Mouse (Mus musculus) mouse trophoblast stem cell (cell line): ENCODE measurements around the gene Raly.

Experiments
- in situ Hi-C, 2 experiments: fragments of 300-500 bp; cut with MseI, MboI; formaldehyde crosslinking; loops; 2 replicates in 1 of 2; 3 replicates in 1 of 2; pipeline ENCODE4 v1.15.1; 2025

Gene Raly

GRCm38 (mm10) chr2:154782361-154782760 is 8.5 kb upstream of the Raly start:
- in situ Hi-C loops: no loop called here

- in situ Hi-C loops: no loop called here
Measured at GRCm38 (mm10) chr2:154782856-154783650, 7.8 kb upstream of the Raly start.

GRCm38 (mm10) chr2:154785284-154785683 is 5.6 kb upstream of the Raly start:
- in situ Hi-C loops: no loop called here

GRCm38 (mm10) chr2:154786187-154786586 is 4.7 kb upstream of the Raly start:
- in situ Hi-C loops: no loop called here

- in situ Hi-C loops: no loop called here
Measured at GRCm38 (mm10) chr2:154786776-154787175, 4.1 kb upstream of the Raly start.

- in situ Hi-C loops: no loop called here
Measured at GRCm38 (mm10) chr2:154789381-154789780, 1.5 kb upstream of the Raly start.

- in situ Hi-C loops: no loop called here
Measured at GRCm38 (mm10) chr2:154789977-154790655, 780 bp upstream of the Raly start.

GRCm38 (mm10) chr2:154791661-154792642 is 1.1 kb downstream of the Raly start:
- in situ Hi-C loops: no loop called here

GRCm38 (mm10) chr2:154803372-154803771 is 12.5 kb downstream of the Raly start:
- in situ Hi-C loops: no loop called here

- in situ Hi-C loops: no loop called here
Measured at GRCm38 (mm10) chr2:154803845-154804244, 12.9 kb downstream of the Raly start.

- in situ Hi-C loops: no loop called here
Measured at GRCm38 (mm10) chr2:154807689-154808088, 16.8 kb downstream of the Raly start.

GRCm38 (mm10) chr2:154809107-154809762 is 18.3 kb downstream of the Raly start:
- in situ Hi-C loops: no loop called here

GRCm38 (mm10) chr2:154810821-154811220 is 19.9 kb downstream of the Raly start:
- in situ Hi-C loops: no loop called here

GRCm38 (mm10) chr2:154813426-154813825 is 22.5 kb downstream of the Raly start:
- in situ Hi-C loops: no loop called here

GRCm38 (mm10) chr2:154817089-154817488 is 26.2 kb downstream of the Raly start:
- in situ Hi-C loops: no loop called here

- in situ Hi-C loops: no loop called here
Measured at GRCm38 (mm10) chr2:154817788-154818187, 26.9 kb downstream of the Raly start.

GRCm38 (mm10) chr2:154818599-154818998 is 27.7 kb downstream of the Raly start:
- in situ Hi-C loops: no loop called here

GRCm38 (mm10) chr2:154820346-154820745 is 29.4 kb downstream of the Raly start:
- in situ Hi-C loops: no loop called here

GRCm38 (mm10) chr2:154826054-154826538 is 35.2 kb downstream of the Raly start:
- in situ Hi-C loops: no loop called here

GRCm38 (mm10) chr2:154827521-154827920 is 36.6 kb downstream of the Raly start:
- in situ Hi-C loops: no loop called here

- in situ Hi-C loops: no loop called here
Measured at GRCm38 (mm10) chr2:154832471-154832870, 41.6 kb downstream of the Raly start.
